Mouse (Mus musculus) urinary bladder, postnatal 25 days (tissue): ENCODE results near the gene Bag6.
"Not testable (repeated sequence)": the region's sequence is repeated elsewhere in the genome, so short reads cannot be mapped to it uniquely, and the experiment has no call there.

Experiments
- DNase-seq: peaks from one replicate; pipeline ENCODE4 v3.0.0; 2022; ENCODE audit warnings: low spot score

Gene Bag6

GRCm38 (mm10) chr17:35115046-35116019, 19.6 kb upstream of the Bag6 start, which contains the start of gene Ly6g5b:
Gene Ly6g5b (minus strand): TSS chr17:35115428.
- DNase-seq, result no peak

- no peak for DNase-seq
Measured at GRCm38 (mm10) chr17:35120745-35121142, 14.2 kb upstream of the Bag6 start.

GRCm38 (mm10) chr17:35121143-35121799, 13.7 kb upstream of the Bag6 start, which contains the start of gene Gpank1:
Gene Gpank1 (plus strand): TSS chr17:35121455.
- peak; percentile 95 for DNase-seq

- peak; percentile 31 for DNase-seq
Measured at GRCm38 (mm10) chr17:35121871-35122303, 13.1 kb upstream of the Bag6 start, which contains the start of gene Csnk2b. Gene Csnk2b (minus strand): TSS chr17:35122053.

- not testable (repeated sequence) for DNase-seq
Measured at GRCm38 (mm10) chr17:35123287-35123686, 11.7 kb upstream of the Bag6 start.

- DNase-seq, result not testable (repeated sequence)
Measured at GRCm38 (mm10) chr17:35124261-35124896, 10.6 kb upstream of the Bag6 start.

- no peak for DNase-seq
Measured at GRCm38 (mm10) chr17:35125081-35125480, 9.9 kb upstream of the Bag6 start.

- DNase-seq, result no peak
Measured at GRCm38 (mm10) chr17:35125578-35125977, 9.4 kb upstream of the Bag6 start.

- DNase-seq, result peak; percentile 70
Measured at GRCm38 (mm10) chr17:35126206-35126611, 8.8 kb upstream of the Bag6 start, which contains the start of gene D17H6S53E. Gene D17H6S53E (plus strand): TSS chr17:35126373.

- DNase-seq, result no peak
Measured at GRCm38 (mm10) chr17:35127017-35127416, 8.0 kb upstream of the Bag6 start.

- DNase-seq, result no peak
Measured at GRCm38 (mm10) chr17:35128996-35129395, 6.0 kb upstream of the Bag6 start.

- no peak for DNase-seq
Measured at GRCm38 (mm10) chr17:35131038-35131437, 3.9 kb upstream of the Bag6 start.

GRCm38 (mm10) chr17:35131500-35132173, 3.3 kb upstream of the Bag6 start, which contains the start of gene Apom:
Gene Apom (minus strand): TSS chr17:35132050.
- DNase-seq, result no peak

- no peak for DNase-seq
Measured at GRCm38 (mm10) chr17:35132174-35132560, 2.8 kb upstream of the Bag6 start.

- no peak for DNase-seq
Measured at GRCm38 (mm10) chr17:35133517-35133916, 1.5 kb upstream of the Bag6 start.

- no peak for DNase-seq
Measured at GRCm38 (mm10) chr17:35135591-35136320, 778 bp downstream of the Bag6 start.

GRCm38 (mm10) chr17:35139269-35139668, 4.3 kb downstream of the Bag6 start:
- DNase-seq, result no peak

- no peak for DNase-seq
Measured at GRCm38 (mm10) chr17:35140490-35140996, 5.6 kb downstream of the Bag6 start.

- no peak for DNase-seq
Measured at GRCm38 (mm10) chr17:35141971-35142370, 7.0 kb downstream of the Bag6 start.

GRCm38 (mm10) chr17:35146139-35146538, 11.2 kb downstream of the Bag6 start:
- DNase-seq, result no peak

- no peak for DNase-seq
Measured at GRCm38 (mm10) chr17:35147348-35147747, 12.4 kb downstream of the Bag6 start.
